Comparison of ENCODE assay signal across 8 mouse cellular contexts in the genomic region with DNA sequence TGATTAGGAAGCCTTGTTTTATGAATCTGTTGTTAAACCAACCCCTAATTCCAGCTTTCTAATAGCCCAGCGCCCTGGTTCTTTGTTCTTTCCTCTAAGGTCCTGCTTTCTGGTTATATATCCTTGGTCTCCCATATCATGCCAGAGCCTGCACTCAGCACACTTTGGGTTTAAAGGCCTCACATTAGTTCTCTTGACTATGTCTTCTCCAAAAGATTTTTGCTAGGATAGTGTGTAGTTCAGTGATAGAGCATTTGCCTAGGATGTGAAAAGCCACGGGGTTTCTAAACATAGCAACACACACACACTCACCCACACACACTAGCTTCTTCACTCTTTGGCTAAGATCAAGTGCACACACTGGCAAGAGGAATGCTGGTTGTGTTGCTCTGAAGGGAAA.
A peak's percentile ranks its signal among the peaks of the same experiment; 100 is the strongest.
DNase-seq lines count a peak whose midpoint lies in the region; ATAC-seq and TF ChIP-seq lines count a peak whose summit lies in the region.

No protein-coding gene starts in this region.

- peak overlapping the region; percentile 86 for H3K9ac ChIP-seq in forebrain, embryonic 14.5 days (ENCODE audit: low read length)
- H3K9ac ChIP-seq in intestine, postnatal 0 days (ENCODE audit: low read depth, low read length), result no peak overlapping the region
- H3K9ac ChIP-seq in midbrain, postnatal 0 days (replicated peaks; ENCODE audit: low read length, poor library complexity, severe bottlenecking), result no peak overlapping the region

- no peaks in the 10 kb centered on the region for H3K36me3 ChIP-seq in forebrain, embryonic 14.5 days (ENCODE audit: control insufficient read depth, insufficient read depth, low read length)
- H3K36me3 ChIP-seq in intestine, postnatal 0 days (ENCODE audit: control insufficient read depth, insufficient read depth), result no peaks in the 10 kb centered on the region
- H3K36me3 ChIP-seq in midbrain, postnatal 0 days (ENCODE audit: insufficient read depth, low read length), result no peaks in the 10 kb centered on the region

- peak; percentile 21; the same call in 1 of the 2 replicates for ATAC-seq in forebrain, embryonic 14.5 days
- no peak for ATAC-seq in intestine, postnatal 0 days
- ATAC-seq in midbrain, postnatal 0 days (ENCODE audit: low FRiP score), result peak; percentile 20

- peaks cover 11% of the 10 kb centered on the region; the same call in 1 of the 2 replicates for H3K4me1 ChIP-seq in forebrain, embryonic 14.5 days (ENCODE audit: control insufficient read depth, insufficient read depth, low read length)
- H3K4me1 ChIP-seq in intestine, postnatal 0 days (replicated peaks; ENCODE audit: control insufficient read depth, insufficient read depth, low read length), result no peaks in the 10 kb centered on the region
- no peaks in the 10 kb centered on the region; the same call in 1 of the 2 replicates for H3K4me1 ChIP-seq in midbrain, postnatal 0 days (ENCODE audit: insufficient read depth, low read length)

- intact Hi-C loops in left cerebral cortex, postnatal 36 days (cut with DNase I), result loop anchor here (5.0 kb wide), 1 partner anchor 175 kb away; a partner anchor contains a TSS

- no peak for TF ChIP-seq CTCF in intestine, postnatal 0 days (IDR thresholded peaks at IDR 0.05; ENCODE audit: low read depth)
- no peak for TF ChIP-seq CTCF in midbrain, postnatal 0 days (IDR thresholded peaks at IDR 0.05)

- H3K9me3 ChIP-seq in forebrain, embryonic 14.5 days (replicated peaks; ENCODE audit: control insufficient read depth, low read length), result no peaks in the 10 kb centered on the region
- H3K9me3 ChIP-seq in intestine, postnatal 0 days (ENCODE audit: control insufficient read depth), result no peaks in the 10 kb centered on the region
- H3K9me3 ChIP-seq in midbrain, postnatal 0 days (ENCODE audit: low read length), result no peaks in the 10 kb centered on the region

- H3K27me3 ChIP-seq in forebrain, embryonic 14.5 days (replicated peaks; ENCODE audit: control insufficient read depth, insufficient read depth, low read length), result no peaks in the 10 kb centered on the region
- H3K27me3 ChIP-seq in intestine, postnatal 0 days (replicated peaks; ENCODE audit: control insufficient read depth, insufficient read depth, low read length), result no peaks in the 10 kb centered on the region
- no peaks in the 10 kb centered on the region for H3K27me3 ChIP-seq in midbrain, postnatal 0 days (ENCODE audit: insufficient read depth, low read length)

- peak overlapping the region; percentile 94 for H3K4me2 ChIP-seq in forebrain, embryonic 14.5 days (ENCODE audit: low read length)
- H3K4me2 ChIP-seq in intestine, postnatal 0 days (replicated peaks; ENCODE audit: low read depth), result peak overlapping the region; percentile 99
- peak overlapping the region; percentile 98 for H3K4me2 ChIP-seq in midbrain, postnatal 0 days (ENCODE audit: low read depth, low read length, poor library complexity, severe bottlenecking)

- DNase-seq in left cerebral cortex, adult 18-20 months (ENCODE audit: low spot score in 2 of 2), result peak; percentile 10 to 12
- DNase-seq in left cerebral cortex, postnatal 36 days (ENCODE audit: low spot score in 2 of 2), result no peak
- peak; percentile 48 for DNase-seq in forebrain, embryonic 14.5 days (ENCODE audit: low spot score)
- DNase-seq in midbrain, postnatal 0 days (ENCODE audit: low spot score), result peak; percentile 61
- DNase-seq in ovary, postnatal 10 days (ENCODE audit: low spot score), result no peak
- DNase-seq in thymus, postnatal 0 days (ENCODE audit: low spot score), result no peak
- DNase-seq in spleen, postnatal 36 days (ENCODE audit: low spot score in 2 of 2), result no peak

- 14% methylated on average over 2 of the region's 2 CpGs for WGBS in forebrain, embryonic 14.5 days
- WGBS in intestine, postnatal 0 days, result 40% methylated on average over 2 of the region's 2 CpGs
- WGBS in midbrain, postnatal 0 days, result 5% methylated on average over 2 of the region's 2 CpGs

- peak overlapping the region; percentile 59 for H3K4me3 ChIP-seq in forebrain, embryonic 14.5 days (ENCODE audit: low read depth, low read length)
- peak overlapping the region; percentile 51 for H3K4me3 ChIP-seq in intestine, postnatal 0 days (ENCODE audit: low read depth, low read length)
- peak overlapping the region; percentile 60; the same call in 1 of the 2 replicates for H3K4me3 ChIP-seq in midbrain, postnatal 0 days (ENCODE audit: low read depth, low read length)

- H3K27ac ChIP-seq in forebrain, embryonic 14.5 days (ENCODE audit: low read depth, low read length), result peak overlapping the region; percentile 93; the same call in 1 of the 2 replicates
- no peak overlapping the region for H3K27ac ChIP-seq in intestine, postnatal 0 days (ENCODE audit: low read depth, low read length)
- H3K27ac ChIP-seq in midbrain, postnatal 0 days (ENCODE audit: low read depth, low read length), result peak overlapping the region; percentile 85

Comparison
In these comparisons a context has a peak if more than half of its experiments do, and no peak if none do; other contexts are left out.
1. DNase-seq: peak in left cerebral cortex, adult 18-20 months (2 of 2), forebrain, embryonic 14.5 days (single experiment) and midbrain, postnatal 0 days (single experiment); none in left cerebral cortex, postnatal 36 days (0 of 2), ovary, postnatal 10 days (single experiment), thymus, postnatal 0 days (single experiment) and spleen, postnatal 36 days (0 of 2).
2. Peak in every context shown above with its lines, with median percentiles within 50 percentile points of each other: H3K4me2 ChIP-seq and H3K4me3 ChIP-seq.